Mouse (Mus musculus): ENCODE data around the gene Wdr92. TPM values are rescaled to one million over a fixed set of nuclear protein-coding genes. Genes with fewer than 3 reads are reported as not detected.

The Wdr92 gene
- polyA plus RNA-seq, 1 experiment, result not detected

- H3K4me1 ChIP-seq (ENCODE audit: control insufficient read depth, insufficient read depth, low read length), result no peaks in the 10 kb centered on the region
- H3K27ac ChIP-seq (ENCODE audit: insufficient read depth, low read depth, low read length), result no peak overlapping the region
- TF ChIP-seq CTCF (IDR thresholded peaks at IDR 0.05; ENCODE audit: insufficient read depth, low read depth, low read length) (no peak), POLR2A (IDR thresholded peaks at IDR 0.05; ENCODE audit: insufficient read depth, low read depth, low read length) (no peak)
- H3K4me3 ChIP-seq (ENCODE audit: insufficient read depth, low read depth, low read length), result no peak overlapping the region
- WGBS, result 14% methylated on average over 9 of the region's 9 CpGs
These were observed 98.1 kb downstream of the Wdr92 start for GRCm38 (mm10) chr11:17279959-17280358.

Other genes with a start within 250 kb of the Wdr92 start
- not detected in 2 replicates for gene Fbxo48, start 230.7 kb upstream of the Wdr92 start, polyA plus RNA-seq (2012; ENCODE audit: insufficient read depth, insufficient read length, low replicate concordance, missing spikeins)
- gene Cnrip1, start 130.5 kb upstream of the Wdr92 start, polyA plus RNA-seq (2012; ENCODE audit: insufficient read depth, insufficient read length, low replicate concordance, missing spikeins), result not detected in 2 replicates
- gene Plek, start 129.7 kb upstream of the Wdr92 start, polyA plus RNA-seq (2012; ENCODE audit: insufficient read depth, insufficient read length, low replicate concordance, missing spikeins), result not detected in 2 replicates
- 107 TPM in 1 of 2 replicates, not detected in the other for gene Ppp3r1, start 22.8 kb upstream of the Wdr92 start, polyA plus RNA-seq (2012; ENCODE audit: insufficient read depth, insufficient read length, low replicate concordance, missing spikeins)
- not detected in 2 replicates for gene Pno1, start 29.5 kb downstream of the Wdr92 start, polyA plus RNA-seq (2012; ENCODE audit: insufficient read depth, insufficient read length, low replicate concordance, missing spikeins)
- not detected in 2 replicates for gene C1d, start 75.5 kb downstream of the Wdr92 start, polyA plus RNA-seq (2012; ENCODE audit: insufficient read depth, insufficient read length, low replicate concordance, missing spikeins)

Data from olfactory bulb, adult 2 months (tissue).